Mouse (Mus musculus): Measurements from ENCODE around the gene Esyt1. TPM values are rescaled to one million over a fixed set of nuclear protein-coding genes. Genes with fewer than 3 reads are reported as not detected.
A peak's percentile ranks its signal among the peaks of the same experiment; 100 is the strongest.
"Not testable (repeated sequence)": the region's sequence is repeated elsewhere in the genome, so short reads cannot be mapped to it uniquely, and the experiment has no call there.

Gene Esyt1
- polyA plus RNA-seq, 2 experiments = 7.0 to 10.3 TPM

GRCm38 (mm10) chr10:128493695-128494666 is 31.7 kb downstream of the Esyt1 start, which contains the start of gene Myl6:
TSS of gene Myl6 (minus strand) at chr10:128494145.
- no peaks in the 10 kb centered on the region for H3K27me3 ChIP-seq (ENCODE audit: control insufficient read depth, insufficient read depth, low read length)
- peak within 1 kb of the TSS; percentile 88 for H3K27ac ChIP-seq
- H3K36me3 ChIP-seq (replicated peaks; ENCODE audit: control insufficient read depth, insufficient read depth, low read depth) = peaks cover 23% of the 10 kb centered on the region
- H3K4me1 ChIP-seq (replicated peaks; ENCODE audit: control insufficient read depth in 2 of 2, insufficient read depth in 2 of 2, low read length in 1 of 2) = peaks cover 16 to 30% of the 10 kb centered on the region in 2 experiments
- peak within 1 kb of the TSS; percentile 96 for H3K9ac ChIP-seq (replicated peaks)
- DNase-seq (ENCODE audit: low read depth in 3 of 3, low spot score in 3 of 3) (peak; percentile 96 to 98 (median 97)), ATAC-seq (ENCODE audit: insufficient read depth) (peak; percentile 87)
- peak within 1 kb of the TSS; percentile 92 to 99 for H3K4me3 ChIP-seq (ENCODE audit: insufficient read depth in 1 of 2, low read depth in 2 of 2, low read length in 2 of 2)
- no peaks in the 10 kb centered on the region for H3K9me3 ChIP-seq (ENCODE audit: control insufficient read depth, low read length)
- TF ChIP-seq EP300 (IDR thresholded peaks at IDR 0.05; ENCODE audit: low read depth) (no peak), CTCF (IDR thresholded peaks at IDR 0.05; ENCODE audit: low read depth) (peak; percentile 83)
- peak within 1 kb of the TSS; percentile 68 for H3K4me2 ChIP-seq (ENCODE audit: low read depth)
- under 1% methylated on average over 45 of the region's 45 CpGs for WGBS (ENCODE audit: insufficient replicate concordance)

GRCm38 (mm10) chr10:128493319-128493694 is 32.4 kb downstream of the Esyt1 start:
- WGBS (ENCODE audit: insufficient replicate concordance) = under 1% methylated on average over 12 of the region's 12 CpGs
- peak overlapping the region; percentile 92 to 99 for H3K4me3 ChIP-seq (ENCODE audit: insufficient read depth in 1 of 2, low read depth in 2 of 2, low read length in 2 of 2)
- ATAC-seq (ENCODE audit: insufficient read depth) (peak; percentile 53), DNase-seq (ENCODE audit: low read depth in 3 of 3, low spot score in 3 of 3) (no peak)
- H3K36me3 ChIP-seq (replicated peaks; ENCODE audit: control insufficient read depth, insufficient read depth, low read depth) = peaks cover 26% of the 10 kb centered on the region
- peak overlapping the region; percentile 88 for H3K27ac ChIP-seq
- no peaks in the 10 kb centered on the region for H3K9me3 ChIP-seq (ENCODE audit: control insufficient read depth, low read length)
- TF ChIP-seq EP300 (IDR thresholded peaks at IDR 0.05; ENCODE audit: low read depth) (no peak), CTCF (IDR thresholded peaks at IDR 0.05; ENCODE audit: low read depth) (no peak)
- peaks cover 16 to 29% of the 10 kb centered on the region in 2 experiments for H3K4me1 ChIP-seq (replicated peaks; ENCODE audit: control insufficient read depth in 2 of 2, insufficient read depth in 2 of 2, low read length in 1 of 2)
- no peaks in the 10 kb centered on the region for H3K27me3 ChIP-seq (ENCODE audit: control insufficient read depth, insufficient read depth, low read length)
- H3K9ac ChIP-seq (replicated peaks) = peak overlapping the region; percentile 96
- H3K4me2 ChIP-seq (ENCODE audit: low read depth) = peak overlapping the region; percentile 68

GRCm38 (mm10) chr10:128492633-128493311 is 32.9 kb downstream of the Esyt1 start:
- Histone ChIP-seq H3K27me3 (ENCODE audit: control insufficient read depth, insufficient read depth, low read length) (no peaks in the 10 kb centered on the region), H3K9me3 (ENCODE audit: control insufficient read depth, low read length) (no peaks in the 10 kb centered on the region), H3K36me3 (replicated peaks; ENCODE audit: control insufficient read depth, insufficient read depth, low read depth) (peaks cover 29% of the 10 kb centered on the region), H3K27ac (peak overlapping the region; percentile 88), H3K9ac (replicated peaks) (peak overlapping the region; percentile 96), H3K4me3 (ENCODE audit: insufficient read depth in 1 of 2, low read depth in 2 of 2, low read length in 2 of 2) (peak overlapping the region; percentile 92 to 99), H3K4me1 (replicated peaks; ENCODE audit: control insufficient read depth in 2 of 2, insufficient read depth in 2 of 2, low read length in 1 of 2) (peaks cover 13 to 27% of the 10 kb centered on the region in 2 experiments), H3K4me2 (ENCODE audit: low read depth) (peak overlapping the region; percentile 68)
- DNase-seq (ENCODE audit: low read depth in 3 of 3, low spot score in 3 of 3) = peak in 2 of 3 experiments; percentile 39 to 40
- ATAC-seq (ENCODE audit: insufficient read depth) = peak; percentile 47
- 22% methylated on average over 12 of the region's 12 CpGs for WGBS (ENCODE audit: insufficient replicate concordance)
- TF ChIP-seq CTCF (IDR thresholded peaks at IDR 0.05; ENCODE audit: low read depth) = no peak
- TF ChIP-seq EP300 (IDR thresholded peaks at IDR 0.05; ENCODE audit: low read depth) = no peak

GRCm38 (mm10) chr10:128492051-128492450 is 33.6 kb downstream of the Esyt1 start:
- Histone ChIP-seq H3K9ac (replicated peaks) (peak overlapping the region; percentile 96), H3K36me3 (replicated peaks; ENCODE audit: control insufficient read depth, insufficient read depth, low read depth) (peaks cover 36% of the 10 kb centered on the region), H3K4me3 (ENCODE audit: insufficient read depth in 1 of 2, low read depth in 2 of 2, low read length in 2 of 2) (peak overlapping the region; percentile 92 to 99), H3K4me1 (replicated peaks; ENCODE audit: control insufficient read depth in 2 of 2, insufficient read depth in 2 of 2, low read length in 1 of 2) (peaks cover 13 to 27% of the 10 kb centered on the region in 2 experiments), H3K4me2 (ENCODE audit: low read depth) (peak overlapping the region; percentile 68)
- not testable (repeated sequence) for DNase-seq (ENCODE audit: low read depth in 3 of 3, low spot score in 3 of 3); H3K27me3 ChIP-seq (ENCODE audit: control insufficient read depth, insufficient read depth, low read length); H3K27ac ChIP-seq; H3K9me3 ChIP-seq (ENCODE audit: control insufficient read depth, low read length); ATAC-seq (ENCODE audit: insufficient read depth)
- WGBS (ENCODE audit: insufficient replicate concordance) = 45% methylated on average over 8 of the region's 8 CpGs

All from liver, embryonic 14.5 days (tissue).